Mouse (Mus musculus): ENCODE measurements around the gene Frmd4a. TPM values are rescaled to one million over a fixed set of nuclear protein-coding genes. Genes with fewer than 3 reads are reported as not detected.

The Frmd4a gene
- total RNA-seq, 2 experiments from 2014 or later, result 79.2 to 169 TPM

GRCm38 (mm10) chr2:4501257-4502027, 483.9 kb downstream of the Frmd4a start:
- ATAC-seq (replicated peaks; ENCODE audit: low FRiP score, poor library complexity, severe bottlenecking), result no peak

GRCm38 (mm10) chr2:4504413-4504812, 486.9 kb downstream of the Frmd4a start:
- no peak for ATAC-seq (replicated peaks; ENCODE audit: low FRiP score, poor library complexity, severe bottlenecking)

GRCm38 (mm10) chr2:4505695-4506094, 488.2 kb downstream of the Frmd4a start:
- ATAC-seq (replicated peaks; ENCODE audit: low FRiP score, poor library complexity, severe bottlenecking), result no peak

GRCm38 (mm10) chr2:4506659-4507058, 489.1 kb downstream of the Frmd4a start:
- ATAC-seq (replicated peaks; ENCODE audit: low FRiP score, poor library complexity, severe bottlenecking), result no peak

- ATAC-seq (replicated peaks; ENCODE audit: low FRiP score, poor library complexity, severe bottlenecking), result no peak
These were observed 490.5 kb downstream of the Frmd4a start for GRCm38 (mm10) chr2:4507887-4508615.

- ATAC-seq (replicated peaks; ENCODE audit: low FRiP score, poor library complexity, severe bottlenecking), result no peak
These were observed 491.6 kb downstream of the Frmd4a start for GRCm38 (mm10) chr2:4508959-4509615.

- ATAC-seq (replicated peaks; ENCODE audit: low FRiP score, poor library complexity, severe bottlenecking), result no peak
These were observed 492.2 kb downstream of the Frmd4a start for GRCm38 (mm10) chr2:4509739-4510138.

GRCm38 (mm10) chr2:4510208-4511079, 492.9 kb downstream of the Frmd4a start:
- ATAC-seq (replicated peaks; ENCODE audit: low FRiP score, poor library complexity, severe bottlenecking), result no peak

GRCm38 (mm10) chr2:4511080-4511386, 493.5 kb downstream of the Frmd4a start:
- ATAC-seq (replicated peaks; ENCODE audit: low FRiP score, poor library complexity, severe bottlenecking), result no peak

- ATAC-seq (replicated peaks; ENCODE audit: low FRiP score, poor library complexity, severe bottlenecking), result no peak
These were observed 495.1 kb downstream of the Frmd4a start for GRCm38 (mm10) chr2:4512607-4513006.

GRCm38 (mm10) chr2:4515910-4516309, 498.4 kb downstream of the Frmd4a start:
- no peak; the same call in 1 of the 2 replicates for ATAC-seq (replicated peaks; ENCODE audit: low FRiP score, poor library complexity, severe bottlenecking)

GRCm38 (mm10) chr2:4516819-4517552, 499.5 kb downstream of the Frmd4a start:
- no peak for ATAC-seq (replicated peaks; ENCODE audit: low FRiP score, poor library complexity, severe bottlenecking)

- ATAC-seq (replicated peaks; ENCODE audit: low FRiP score, poor library complexity, severe bottlenecking), result no peak
These were observed 500.1 kb downstream of the Frmd4a start for GRCm38 (mm10) chr2:4517553-4518125.

GRCm38 (mm10) chr2:4518549-4518948, 501.0 kb downstream of the Frmd4a start:
- ATAC-seq (replicated peaks; ENCODE audit: low FRiP score, poor library complexity, severe bottlenecking), result no peak

GRCm38 (mm10) chr2:4522769-4523487, 505.4 kb downstream of the Frmd4a start:
- ATAC-seq (replicated peaks; ENCODE audit: low FRiP score, poor library complexity, severe bottlenecking), result no peak

- ATAC-seq (replicated peaks; ENCODE audit: low FRiP score, poor library complexity, severe bottlenecking), result no peak
These were observed 509.6 kb downstream of the Frmd4a start for GRCm38 (mm10) chr2:4527094-4527493.

- ATAC-seq (replicated peaks; ENCODE audit: low FRiP score, poor library complexity, severe bottlenecking), result no peak; the same call in 1 of the 2 replicates
These were observed 511.8 kb downstream of the Frmd4a start for GRCm38 (mm10) chr2:4529254-4529729.

GRCm38 (mm10) chr2:4531533-4532197, 514.1 kb downstream of the Frmd4a start:
- no peak for ATAC-seq (replicated peaks; ENCODE audit: low FRiP score, poor library complexity, severe bottlenecking)

Data from erythroid progenitor cell, adult 5-6 weeks (primary cell).